Mouse (Mus musculus) frontal cortex, postnatal 10 days (tissue): Measurements from ENCODE around the gene Lrrc58.

ENCODE experiments used
- DNase-seq, 2 experiments: peaks; one replicate each; pipeline ENCODE4 v3.0.0; 2022; ENCODE audit warnings: low spot score in 2 of 2, mixed read lengths in 1 of 2

Lrrc58 gene

DNA sequence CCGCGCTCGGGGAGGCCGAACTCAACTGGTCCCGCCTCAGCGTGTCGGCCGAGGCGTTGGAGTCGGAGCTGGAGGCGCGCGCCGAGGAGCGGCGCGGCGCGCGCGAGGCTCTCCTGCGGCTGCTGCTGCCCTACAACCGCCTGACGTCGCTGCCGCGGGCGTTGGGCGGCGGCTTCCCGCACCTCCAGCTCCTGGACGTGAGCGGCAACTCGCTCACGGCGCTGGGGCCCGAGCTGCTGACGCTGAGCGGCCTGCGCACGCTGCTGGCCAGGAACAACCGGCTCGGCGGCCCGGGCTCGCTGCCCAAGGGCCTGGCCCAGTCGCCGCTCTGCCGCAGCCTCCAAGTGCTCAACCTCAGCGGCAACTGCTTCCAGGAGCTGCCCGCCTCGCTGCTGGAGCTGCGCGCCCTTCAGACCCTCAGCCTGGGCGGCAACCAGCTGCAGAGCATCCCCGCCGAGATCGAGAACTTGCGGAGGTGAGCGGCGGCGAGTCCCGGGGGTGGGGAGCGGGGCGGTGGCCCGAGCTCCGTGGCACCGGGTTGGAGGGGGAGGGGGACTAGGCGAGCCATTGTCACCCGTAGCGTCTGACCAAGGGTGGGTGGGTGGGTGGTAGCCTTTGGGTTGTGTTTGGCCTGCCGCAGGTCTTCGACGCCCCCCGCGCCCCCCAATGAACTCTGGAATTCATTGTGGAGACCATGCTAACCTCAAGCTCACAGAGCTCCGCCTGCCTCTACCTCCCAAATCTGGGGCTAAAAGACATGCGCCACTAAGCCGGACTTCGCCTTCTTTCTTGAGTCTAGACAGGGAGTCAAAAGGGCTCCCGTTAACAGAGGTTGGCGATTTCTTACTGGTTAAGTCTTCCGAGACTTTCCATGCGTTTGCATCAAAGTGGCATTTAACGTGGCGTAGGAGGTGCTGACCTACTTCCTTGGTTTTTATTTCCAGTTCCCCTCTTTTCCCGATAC is 599 bp downstream of the Lrrc58 start:
- DNase-seq: peak in 1 of 2 experiments; percentile 55

- DNase-seq: no peak
Measured at GRCm38 (mm10) chr16:37869470-37870231, 1.5 kb downstream of the Lrrc58 start.

GRCm38 (mm10) chr16:37871112-37871715 is 3.0 kb downstream of the Lrrc58 start:
- peak in 1 of 2 experiments; percentile 43 for DNase-seq

GRCm38 (mm10) chr16:37874501-37875235 is 6.5 kb downstream of the Lrrc58 start:
- DNase-seq: no peak

- no peak for DNase-seq
Measured at GRCm38 (mm10) chr16:37877406-37877805, 9.2 kb downstream of the Lrrc58 start.

DNA sequence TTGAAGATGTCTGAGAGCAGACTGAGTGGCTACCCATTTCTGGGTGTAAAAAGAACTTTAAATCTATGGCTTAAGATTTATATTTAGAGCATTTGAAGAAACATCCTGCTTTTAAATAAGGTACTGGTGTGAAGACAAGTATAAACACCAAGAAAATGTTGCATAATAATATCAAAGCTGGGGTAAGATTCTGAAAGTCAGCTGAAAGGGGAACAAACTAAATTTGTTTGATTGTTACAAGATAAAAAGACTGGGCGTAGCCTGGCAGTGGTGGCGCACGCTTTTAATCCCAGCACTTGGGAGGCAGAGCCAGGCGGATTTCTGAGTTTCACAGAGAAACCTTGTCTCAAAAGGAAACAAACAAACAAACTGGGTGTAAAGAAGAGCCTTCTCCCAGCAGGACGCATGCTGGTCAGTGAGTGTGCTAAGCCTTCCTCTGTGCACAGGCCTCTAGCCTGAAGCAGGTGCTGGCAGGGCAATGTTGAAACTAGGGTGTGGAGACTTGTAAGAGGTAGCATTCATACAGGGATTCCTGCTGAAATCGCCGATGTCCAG is 10.8 kb downstream of the Lrrc58 start:
- DNase-seq: no peak

- DNase-seq: no peak
Measured at GRCm38 (mm10) chr16:37879750-37880419, 11.7 kb downstream of the Lrrc58 start.

DNA sequence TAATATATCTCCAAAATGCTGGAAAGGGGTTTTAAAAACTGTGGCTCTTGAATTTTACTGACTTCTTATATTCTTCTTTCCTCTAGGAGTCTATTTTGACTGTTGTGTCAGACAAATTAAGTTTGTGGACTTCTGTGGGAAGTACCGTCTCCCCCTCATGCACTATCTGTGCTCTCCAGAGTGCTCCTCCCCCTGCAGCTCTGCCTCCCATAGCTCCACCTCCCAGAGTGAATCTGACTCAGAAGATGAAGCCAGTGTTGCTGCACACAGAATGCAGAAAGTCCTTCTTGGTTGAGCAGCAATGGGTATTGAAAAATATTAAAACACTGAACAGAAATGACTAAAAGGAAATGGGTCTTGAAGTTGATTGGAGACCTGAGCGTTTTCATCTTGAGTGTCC is 13.0 kb downstream of the Lrrc58 start:
- no peak for DNase-seq

DNA sequence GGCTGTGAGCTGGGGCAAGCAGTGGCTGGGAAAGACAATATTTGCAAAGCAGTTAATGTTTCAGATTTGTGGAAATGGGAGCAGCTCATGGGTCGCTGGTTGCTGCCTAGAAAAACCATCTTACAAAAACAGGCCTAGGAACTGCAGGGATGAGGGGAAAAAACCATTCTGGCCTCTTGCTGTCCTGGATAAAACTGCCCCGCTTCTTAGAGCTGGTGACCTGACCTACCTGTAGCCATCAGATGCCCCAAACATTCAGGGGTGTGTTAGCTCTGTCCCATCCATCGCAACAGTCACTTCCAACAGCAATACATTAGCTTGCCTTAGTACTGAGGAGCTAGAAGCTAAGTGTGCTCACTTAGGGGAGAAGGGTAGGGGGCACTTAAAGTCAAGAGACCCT is 20.8 kb downstream of the Lrrc58 start:
- no peak for DNase-seq

- DNase-seq: no peak
Measured at GRCm38 (mm10) chr16:37892667-37893066, 24.5 kb downstream of the Lrrc58 start.

DNA sequence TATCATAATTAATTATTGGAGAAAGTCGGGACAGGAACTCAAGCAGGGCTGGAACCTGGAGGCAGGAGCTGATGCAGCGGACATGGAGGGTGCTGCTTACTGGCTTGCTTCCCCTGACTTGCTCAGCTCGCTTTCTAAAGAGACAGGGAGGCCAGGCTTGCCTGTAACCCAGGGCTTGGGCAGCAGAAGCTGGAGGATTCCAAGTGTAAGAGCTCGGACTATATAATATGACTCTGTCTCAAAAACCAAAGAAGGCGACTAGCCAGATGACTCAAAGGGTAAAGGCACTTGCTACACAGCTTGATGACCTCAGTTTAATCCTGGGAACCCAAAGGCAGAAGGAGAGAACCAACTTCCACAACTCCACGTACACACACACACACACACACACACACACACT is 25.2 kb downstream of the Lrrc58 start:
- no peak for DNase-seq

GRCm38 (mm10) chr16:37893942-37894341 is 25.8 kb downstream of the Lrrc58 start:
- no peak for DNase-seq

DNA sequence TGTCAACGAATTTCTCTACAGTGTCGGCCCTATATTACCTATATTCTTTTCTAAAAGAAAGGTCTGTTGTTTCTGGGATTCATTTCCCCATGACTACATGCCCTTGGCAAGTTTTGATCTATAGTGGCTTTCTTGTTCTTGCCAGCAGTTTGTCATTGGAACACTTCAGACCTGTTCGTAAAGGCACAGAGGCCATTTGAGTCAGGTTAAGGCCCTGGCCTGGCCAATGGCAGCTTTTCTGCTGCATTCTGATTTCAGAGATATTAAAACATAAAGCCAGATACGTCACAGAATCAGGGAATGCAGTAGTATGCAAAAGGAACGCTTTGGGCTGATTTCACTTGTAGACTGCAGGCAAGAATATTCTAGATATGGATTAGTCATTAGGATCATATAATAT is 30.6 kb downstream of the Lrrc58 start:
- no peak for DNase-seq

- DNase-seq: no peak
Measured at GRCm38 (mm10) chr16:37899357-37899756, 31.2 kb downstream of the Lrrc58 start.

DNA sequence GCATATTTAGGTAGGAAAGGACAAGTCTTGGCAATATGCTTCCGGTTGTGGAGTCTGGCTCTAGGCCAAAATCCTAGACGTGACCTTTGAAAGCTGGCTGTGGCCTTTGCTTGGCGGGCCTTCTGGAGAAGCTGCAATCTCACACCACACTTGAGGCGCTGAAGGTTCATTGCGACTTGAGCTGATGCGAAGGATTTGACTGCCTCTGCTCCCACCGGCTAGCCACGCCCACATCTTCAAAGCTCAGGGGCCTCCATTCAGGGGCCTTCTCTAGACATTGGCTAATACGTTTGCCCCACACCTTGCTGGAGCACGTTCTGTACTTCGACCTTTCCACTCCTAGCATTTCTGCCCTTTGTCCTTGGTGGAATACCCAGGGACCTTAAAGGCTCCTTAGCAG is 33.1 kb downstream of the Lrrc58 start:
- DNase-seq: no peak

DNA sequence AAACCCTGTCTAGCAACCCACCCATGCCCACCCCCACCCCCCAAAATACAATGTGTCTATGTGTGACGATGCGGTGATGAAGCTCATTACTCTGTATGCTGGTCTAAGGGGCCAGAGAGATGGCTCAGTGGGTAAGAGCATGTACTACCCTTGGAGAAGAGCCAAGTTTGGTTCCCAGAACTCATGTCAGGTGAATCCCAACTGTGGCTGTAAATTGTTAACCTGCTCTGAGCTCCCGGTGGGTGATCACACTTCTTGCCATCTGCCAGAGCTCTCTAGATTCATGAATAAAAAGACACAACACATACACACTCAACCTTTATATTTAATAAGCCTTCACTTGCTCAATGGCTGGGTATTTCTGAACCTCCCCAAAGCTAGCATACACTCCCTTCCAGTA is 38.3 kb downstream of the Lrrc58 start:
- DNase-seq: no peak

DNA sequence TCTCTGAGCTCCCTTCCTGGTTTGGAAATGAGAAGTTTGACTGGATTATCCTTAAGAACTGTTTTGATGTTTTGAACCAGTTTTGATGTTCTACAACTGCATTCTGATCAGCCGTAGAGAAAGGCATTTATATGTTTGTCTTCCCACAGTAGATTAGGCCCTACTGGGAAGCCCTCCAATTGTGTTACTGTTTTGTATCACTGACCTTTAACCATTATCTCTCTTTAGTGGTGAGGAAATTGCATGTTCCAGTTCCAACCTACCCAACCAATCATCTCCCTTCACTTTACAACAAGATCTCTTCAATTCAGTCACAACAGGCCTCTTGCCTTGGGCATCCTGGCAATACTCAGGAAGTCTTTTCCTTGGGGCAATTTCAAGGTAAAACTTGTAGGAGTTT is 42.9 kb downstream of the Lrrc58 start:
- no peak for DNase-seq

DNA sequence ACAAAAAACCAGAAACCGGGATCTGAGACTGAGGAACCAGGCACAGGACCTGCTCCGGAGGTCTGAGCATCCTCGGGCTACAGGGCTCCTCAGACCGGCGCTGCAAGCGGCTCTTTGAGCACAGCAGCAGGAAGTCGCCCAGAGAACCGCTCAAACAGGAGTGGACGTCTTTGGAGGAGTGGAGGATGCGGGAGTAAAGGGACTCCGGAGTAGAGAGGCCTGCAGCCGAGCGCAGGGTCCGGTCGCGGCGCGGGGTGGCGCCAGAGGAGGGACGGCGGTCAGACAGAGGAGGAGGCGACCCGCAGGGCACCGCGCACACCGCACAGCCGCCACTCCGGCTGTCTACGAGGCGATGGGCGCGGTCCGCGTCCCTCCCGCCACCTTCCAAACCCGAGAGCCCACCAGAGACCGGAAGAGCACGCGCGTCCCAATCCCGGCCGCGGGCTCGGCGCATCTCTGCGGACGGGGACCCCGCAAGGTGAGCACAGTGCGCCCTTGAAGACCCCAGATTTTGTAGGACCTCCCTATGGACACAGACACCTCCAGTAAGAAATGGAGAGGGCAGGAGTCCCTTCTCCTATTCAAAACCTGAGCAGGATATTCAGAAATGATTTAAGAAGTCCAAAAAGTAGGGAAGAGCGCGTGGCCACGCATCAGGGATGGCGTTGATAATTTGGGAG is 48.1 kb downstream of the Lrrc58 start, which contains the start of gene Gpr156:
Gpr156 (plus strand) TSS at position 359 of the 680 bp plus-strand sequence.
- peak in 1 of 2 experiments; percentile 43 for DNase-seq

DNA sequence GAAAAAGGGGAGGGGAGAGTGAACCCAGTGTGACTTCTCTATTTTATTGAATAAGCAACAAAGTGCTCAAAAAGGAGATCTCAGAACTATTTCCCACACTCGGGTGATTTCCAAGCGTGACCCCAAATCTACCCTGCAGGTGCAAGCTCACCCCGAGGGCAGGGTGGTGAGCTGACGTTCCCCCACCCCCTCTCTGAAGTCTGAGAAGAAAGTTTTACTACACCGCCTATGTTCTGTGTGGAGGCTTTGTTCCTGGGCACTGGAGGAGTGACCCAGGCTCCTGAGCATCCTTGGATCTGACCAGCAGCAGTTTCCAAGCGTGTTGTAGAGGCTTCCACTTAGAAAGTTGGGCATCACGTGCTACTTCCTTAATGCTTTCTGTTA is 48.6 kb downstream of the Lrrc58 start:
- DNase-seq: no peak

DNA sequence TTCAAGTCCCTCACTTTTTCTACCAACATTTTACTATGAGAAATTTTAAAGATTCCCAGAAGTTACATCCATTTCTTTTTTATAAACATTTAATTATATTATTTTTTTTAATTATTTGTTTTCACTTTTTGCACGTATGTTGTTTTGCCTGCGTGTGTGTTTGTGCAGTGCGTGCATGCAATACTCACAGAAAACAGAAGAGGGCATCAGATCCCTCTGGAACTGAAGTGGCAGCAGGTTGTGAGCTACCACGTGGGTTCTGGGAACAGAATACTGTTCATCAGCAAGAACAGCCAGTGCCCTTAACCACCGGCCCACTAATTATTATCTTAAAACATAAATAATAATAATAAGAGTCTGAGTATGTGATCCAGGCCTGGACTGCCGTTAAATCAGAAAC is 50.8 kb downstream of the Lrrc58 start:
- DNase-seq: no peak
